Mouse (Mus musculus): ENCODE results near the gene Ppp1ca.

GRCm38 (mm10) chr19:4197180-4197579, 5.3 kb downstream of the Ppp1ca start:
- TF ChIP-seq CTCF (IDR thresholded peaks at IDR 0.05; ENCODE audit: low read depth) (no peak), EP300 (IDR thresholded peaks at IDR 0.05; ENCODE audit: low read depth) (no peak)

All from liver, postnatal 0 days (tissue).